Mouse (Mus musculus): ENCODE data around the gene Gpr85.

DNA sequence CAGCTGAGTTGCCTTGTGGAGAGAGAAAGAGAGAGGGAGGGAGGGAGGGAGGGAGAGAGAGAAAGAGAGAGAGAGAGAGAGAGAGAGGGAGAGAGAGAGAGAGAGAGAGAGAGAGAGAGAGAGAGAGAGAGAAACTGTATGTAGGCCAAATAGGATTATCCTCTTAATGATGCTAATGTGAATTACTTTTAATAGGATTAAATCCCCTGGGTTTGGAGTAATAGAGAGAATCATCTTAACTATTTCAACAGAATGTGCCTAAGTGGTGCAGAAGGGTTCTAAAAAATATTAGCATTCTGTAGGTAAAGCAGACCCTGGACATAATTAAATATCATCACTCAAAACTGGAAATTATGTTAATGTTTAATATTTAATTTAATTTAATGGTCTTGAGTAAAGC lies 42.4 kb downstream of the Gpr85 start:
- TF ChIP-seq GATA1 (IDR thresholded peaks at IDR 0.05; ENCODE audit: low read length) (no peak), TAL1 (IDR thresholded peaks at IDR 0.05; ENCODE audit: low read length) (no peak)

All from erythroblast, embryonic 14.5 days (primary cell).